Mouse (Mus musculus): ENCODE results near the gene Tnks2. TPM values are rescaled to one million over a fixed set of nuclear protein-coding genes. Genes with fewer than 3 reads are reported as not detected.
A peak's percentile ranks its signal among the peaks of the same experiment; 100 is the strongest.

The Tnks2 gene
- polyA plus RNA-seq, 1 experiment: 10.7 TPM

DNA sequence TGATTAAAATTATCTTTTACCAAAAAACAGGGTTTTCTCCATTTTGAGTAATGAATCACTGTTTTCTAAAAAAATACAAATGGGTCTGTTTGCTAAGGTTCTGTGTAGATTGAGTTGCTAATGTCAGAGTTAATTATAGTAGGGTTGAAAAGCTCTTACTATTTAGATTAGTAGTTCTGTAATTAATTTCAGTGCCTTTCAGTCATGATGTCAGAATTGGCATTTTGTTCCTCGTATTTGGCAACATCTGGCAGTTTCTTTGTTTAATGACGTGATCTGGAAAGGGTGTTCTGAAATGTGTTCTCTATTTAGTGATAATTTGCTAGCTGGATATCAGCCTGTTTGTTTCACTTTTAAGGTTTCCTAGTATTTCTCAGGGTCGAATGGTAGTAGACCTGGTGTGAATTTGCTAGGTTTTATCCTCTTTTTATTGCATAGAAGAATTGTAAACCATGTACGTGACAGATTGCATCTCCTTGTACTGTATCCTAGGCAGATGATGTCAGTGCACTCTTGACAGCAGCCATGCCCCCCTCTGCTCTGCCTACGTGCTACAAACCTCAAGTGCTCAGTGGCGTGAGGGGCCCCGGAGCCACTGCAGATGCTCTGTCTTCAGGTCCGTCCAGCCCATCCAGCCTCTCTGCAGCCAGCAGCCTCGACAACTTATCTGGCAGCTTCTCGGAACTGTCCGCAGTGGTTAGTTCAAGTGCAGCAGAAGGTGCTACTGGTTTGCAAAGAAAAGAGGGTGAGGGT lies 44.9 kb downstream of the Tnks2 start:
- Histone ChIP-seq H3K27ac (ENCODE audit: control insufficient read depth, insufficient read depth, low read depth, low read length) (no peak overlapping the region), H3K27me3 (ENCODE audit: control insufficient read depth, insufficient read depth, low read length) (no peaks in the 10 kb centered on the region), H3K36me3 (ENCODE audit: control insufficient read depth, insufficient read depth, low read length) (no peaks in the 10 kb centered on the region), H3K4me1 (ENCODE audit: control insufficient read depth, insufficient read depth, low read length) (no peaks in the 10 kb centered on the region), H3K4me3 (ENCODE audit: control insufficient read depth, low read depth, low read length) (no peak overlapping the region)
- no peak for TF ChIP-seq POLR2A (IDR thresholded peaks at IDR 0.05; ENCODE audit: control insufficient read depth, low read depth, low read length)
- TF ChIP-seq CTCF (IDR thresholded peaks at IDR 0.05; ENCODE audit: control insufficient read depth, insufficient read depth, insufficient replicate concordance, low read depth, low read length): no peak

DNA sequence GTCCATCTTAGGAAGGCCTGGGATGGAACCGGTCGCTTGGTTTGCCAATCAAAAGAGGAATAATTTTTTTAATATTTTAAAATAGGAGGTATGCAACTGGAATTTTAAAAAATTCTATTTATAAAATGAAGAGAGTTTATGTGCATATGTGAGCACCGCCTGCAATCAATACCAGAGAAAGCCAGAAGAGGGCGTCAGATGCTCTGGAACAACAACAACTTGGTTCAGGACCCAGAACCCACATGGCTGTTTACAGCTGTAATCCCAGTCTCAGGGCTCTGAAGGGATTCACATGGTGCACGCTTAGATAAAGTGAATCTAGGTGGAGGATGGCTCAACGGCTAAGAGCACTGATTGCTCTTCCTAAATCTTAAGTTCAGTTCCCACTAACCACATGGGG lies 49.1 kb downstream of the Tnks2 start:
- no peak overlapping the region for H3K27ac ChIP-seq (ENCODE audit: control insufficient read depth, insufficient read depth, low read depth, low read length)
- H3K27me3 ChIP-seq (ENCODE audit: control insufficient read depth, insufficient read depth, low read length): no peaks in the 10 kb centered on the region
- H3K36me3 ChIP-seq (ENCODE audit: control insufficient read depth, insufficient read depth, low read length): no peaks in the 10 kb centered on the region
- no peaks in the 10 kb centered on the region for H3K4me1 ChIP-seq (ENCODE audit: control insufficient read depth, insufficient read depth, low read length)
- TF ChIP-seq CTCF (IDR thresholded peaks at IDR 0.05; ENCODE audit: control insufficient read depth, insufficient read depth, insufficient replicate concordance, low read depth, low read length) (no peak), POLR2A (IDR thresholded peaks at IDR 0.05; ENCODE audit: control insufficient read depth, low read depth, low read length) (no peak)
- H3K4me3 ChIP-seq (ENCODE audit: control insufficient read depth, low read depth, low read length): no peak overlapping the region

DNA sequence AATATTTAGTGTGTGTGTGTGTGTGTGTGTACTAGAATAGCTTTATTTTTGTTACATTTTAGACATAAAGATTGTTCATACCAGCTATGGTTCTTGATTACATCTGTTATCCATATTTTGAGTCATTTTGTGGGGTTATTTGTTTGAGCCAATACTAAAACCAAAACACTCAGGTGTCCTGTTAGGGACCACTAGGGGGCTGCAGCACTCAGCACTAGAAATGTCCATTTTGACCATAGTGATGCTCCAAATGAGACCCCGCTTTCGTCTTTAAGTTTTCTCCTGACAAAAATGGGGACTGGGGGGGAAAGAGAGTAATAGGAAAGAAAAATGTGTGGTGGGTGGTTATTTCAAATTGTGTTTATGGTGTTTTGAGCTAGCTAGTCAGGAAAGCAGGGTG lies 52.3 kb downstream of the Tnks2 start:
- Histone ChIP-seq H3K27ac (ENCODE audit: control insufficient read depth, insufficient read depth, low read depth, low read length) (no peak overlapping the region), H3K4me3 (ENCODE audit: control insufficient read depth, low read depth, low read length) (no peak overlapping the region), H3K4me1 (ENCODE audit: control insufficient read depth, insufficient read depth, low read length) (no peaks in the 10 kb centered on the region), H3K27me3 (ENCODE audit: control insufficient read depth, insufficient read depth, low read length) (no peaks in the 10 kb centered on the region), H3K36me3 (ENCODE audit: control insufficient read depth, insufficient read depth, low read length) (no peaks in the 10 kb centered on the region)
- TF ChIP-seq POLR2A (IDR thresholded peaks at IDR 0.05; ENCODE audit: control insufficient read depth, low read depth, low read length): no peak
- no peak for TF ChIP-seq CTCF (IDR thresholded peaks at IDR 0.05; ENCODE audit: control insufficient read depth, insufficient read depth, insufficient replicate concordance, low read depth, low read length)

DNA sequence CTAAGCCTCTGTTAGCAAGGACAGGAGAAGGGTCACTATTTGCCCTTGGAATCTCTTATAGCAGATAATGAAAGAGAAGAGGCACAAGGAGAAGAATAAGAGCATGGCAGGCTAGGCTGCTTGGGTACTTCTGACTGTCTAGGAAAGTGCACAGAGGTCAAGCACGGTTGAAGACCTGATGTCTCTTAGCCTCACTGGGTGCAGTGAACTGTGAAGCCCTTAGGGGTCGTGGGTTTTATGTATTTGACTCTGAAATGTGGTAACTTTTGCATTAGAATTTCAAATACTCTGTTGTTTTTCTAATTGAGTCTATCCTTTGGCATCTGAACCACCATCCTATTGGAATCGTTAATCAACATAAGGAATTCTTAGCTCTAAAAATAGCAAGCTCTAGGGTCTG lies 53.7 kb downstream of the Tnks2 start:
- Histone ChIP-seq H3K4me3 (ENCODE audit: control insufficient read depth, low read depth, low read length) (no peak overlapping the region), H3K27ac (ENCODE audit: control insufficient read depth, insufficient read depth, low read depth, low read length) (no peak overlapping the region), H3K36me3 (ENCODE audit: control insufficient read depth, insufficient read depth, low read length) (no peaks in the 10 kb centered on the region), H3K4me1 (ENCODE audit: control insufficient read depth, insufficient read depth, low read length) (no peaks in the 10 kb centered on the region), H3K27me3 (ENCODE audit: control insufficient read depth, insufficient read depth, low read length) (no peaks in the 10 kb centered on the region)
- no peak for TF ChIP-seq CTCF (IDR thresholded peaks at IDR 0.05; ENCODE audit: control insufficient read depth, insufficient read depth, insufficient replicate concordance, low read depth, low read length)

DNA sequence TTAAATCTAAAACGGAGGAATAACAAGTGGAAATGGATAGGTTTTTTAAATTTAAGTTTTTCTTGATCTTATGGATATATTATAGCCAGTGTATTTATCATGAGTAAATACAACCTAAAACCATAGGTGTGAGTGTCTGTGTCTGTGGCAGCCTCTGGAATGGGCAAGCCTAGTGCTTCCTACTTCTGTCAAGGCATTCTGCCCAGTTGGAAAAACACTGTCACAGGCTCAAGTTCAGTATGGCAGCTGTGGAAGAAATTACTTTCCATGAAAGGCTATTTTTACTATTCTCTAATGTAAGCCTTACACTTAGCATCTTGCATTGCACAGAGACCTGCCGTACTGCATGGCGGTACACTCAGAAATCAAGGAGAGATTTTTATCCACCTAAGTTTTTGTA lies 57.7 kb downstream of the Tnks2 start:
- Histone ChIP-seq H3K4me3 (ENCODE audit: control insufficient read depth, low read depth, low read length) (no peak overlapping the region), H3K36me3 (ENCODE audit: control insufficient read depth, insufficient read depth, low read length) (no peaks in the 10 kb centered on the region), H3K4me1 (ENCODE audit: control insufficient read depth, insufficient read depth, low read length) (no peaks in the 10 kb centered on the region), H3K27me3 (ENCODE audit: control insufficient read depth, insufficient read depth, low read length) (no peaks in the 10 kb centered on the region), H3K27ac (ENCODE audit: control insufficient read depth, insufficient read depth, low read depth, low read length) (no peak overlapping the region)
- TF ChIP-seq POLR2A (IDR thresholded peaks at IDR 0.05; ENCODE audit: control insufficient read depth, low read depth, low read length): no peak
- no peak for TF ChIP-seq CTCF (IDR thresholded peaks at IDR 0.05; ENCODE audit: control insufficient read depth, insufficient read depth, insufficient replicate concordance, low read depth, low read length)

DNA sequence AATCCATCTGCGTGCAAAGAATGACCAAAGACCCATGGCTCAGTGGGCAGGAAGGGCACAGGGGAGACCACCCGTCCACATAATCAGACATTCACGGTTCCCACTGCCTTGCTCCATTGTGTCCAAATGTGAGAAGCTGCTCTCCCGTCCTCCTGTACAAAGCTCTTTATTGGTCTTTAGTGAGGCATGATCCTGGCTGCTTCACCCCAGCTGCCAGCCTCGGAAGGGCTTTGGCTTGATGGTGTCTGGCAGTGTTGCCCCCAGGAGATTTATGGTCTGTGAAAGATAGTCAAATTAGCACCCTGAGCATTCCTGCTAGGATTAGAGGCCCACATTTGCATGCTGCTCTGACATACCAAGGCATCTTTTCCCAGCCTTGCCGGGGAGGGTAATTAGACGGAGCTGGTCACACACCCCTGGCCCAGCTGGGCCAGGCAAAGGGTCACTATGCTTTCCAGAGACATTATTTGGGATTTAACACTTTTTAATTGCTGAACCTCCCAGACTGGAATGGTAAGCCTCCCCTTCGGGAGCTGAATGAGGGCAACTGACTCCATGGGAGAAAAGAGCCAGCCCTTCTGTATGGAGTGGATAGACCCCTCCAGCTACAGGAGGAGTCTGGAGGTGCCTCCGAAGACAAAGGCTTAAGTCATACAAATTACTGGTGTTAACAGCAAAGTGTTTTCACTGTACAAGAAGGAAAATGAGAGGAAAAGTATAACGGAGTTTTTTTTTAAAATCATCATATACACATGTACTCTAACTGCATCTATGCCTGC lies 62.9 kb downstream of the Tnks2 start:
- Histone ChIP-seq H3K4me3 (ENCODE audit: control insufficient read depth, low read depth, low read length) (no peak overlapping the region), H3K36me3 (ENCODE audit: control insufficient read depth, insufficient read depth, low read length) (no peaks in the 10 kb centered on the region), H3K4me1 (ENCODE audit: control insufficient read depth, insufficient read depth, low read length) (no peaks in the 10 kb centered on the region), H3K27me3 (ENCODE audit: control insufficient read depth, insufficient read depth, low read length) (no peaks in the 10 kb centered on the region), H3K27ac (ENCODE audit: control insufficient read depth, insufficient read depth, low read depth, low read length) (no peak overlapping the region)
- no peak for TF ChIP-seq CTCF (IDR thresholded peaks at IDR 0.05; ENCODE audit: control insufficient read depth, insufficient read depth, insufficient replicate concordance, low read depth, low read length)

DNA sequence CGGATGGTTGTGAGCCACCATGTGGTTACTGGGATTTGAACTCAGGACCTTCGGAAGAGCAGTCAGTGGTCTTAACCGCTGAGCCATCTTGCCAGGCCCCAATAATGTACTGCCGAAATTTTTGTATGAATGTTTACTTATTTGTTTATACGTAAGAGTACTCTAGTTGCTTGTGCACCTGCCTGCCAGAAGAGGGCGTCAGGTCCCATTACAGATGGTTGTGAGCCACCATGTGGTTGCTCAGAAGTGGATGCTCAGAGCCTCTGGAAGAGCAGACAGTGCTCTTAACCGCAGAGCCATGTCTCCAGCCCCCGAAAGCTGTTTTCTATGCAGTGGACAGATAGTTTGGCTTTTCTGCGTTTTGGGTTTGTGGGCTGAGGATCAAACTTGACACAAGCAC lies 63.7 kb downstream of the Tnks2 start:
- Histone ChIP-seq H3K27ac (ENCODE audit: control insufficient read depth, insufficient read depth, low read depth, low read length) (no peak overlapping the region), H3K36me3 (ENCODE audit: control insufficient read depth, insufficient read depth, low read length) (no peaks in the 10 kb centered on the region), H3K4me1 (ENCODE audit: control insufficient read depth, insufficient read depth, low read length) (no peaks in the 10 kb centered on the region), H3K4me3 (ENCODE audit: control insufficient read depth, low read depth, low read length) (no peak overlapping the region), H3K27me3 (ENCODE audit: control insufficient read depth, insufficient read depth, low read length) (no peaks in the 10 kb centered on the region)
- TF ChIP-seq POLR2A (IDR thresholded peaks at IDR 0.05; ENCODE audit: control insufficient read depth, low read depth, low read length): no peak
- TF ChIP-seq CTCF (IDR thresholded peaks at IDR 0.05; ENCODE audit: control insufficient read depth, insufficient read depth, insufficient replicate concordance, low read depth, low read length): peak; percentile 30; the same call in 1 of the 2 replicates

All from testis, adult 2 months (tissue).